Mouse (Mus musculus): ENCODE results near the gene Sln.

- TF ChIP-seq CTCF (IDR thresholded peaks at IDR 0.05; ENCODE audit: control insufficient read depth, insufficient read depth, low read length) = no peak
- no peak for TF ChIP-seq POLR2A (IDR thresholded peaks at IDR 0.05; ENCODE audit: borderline replicate concordance, control insufficient read depth, low read depth, low read length)
These were observed 36.5 kb upstream of the Sln start for GRCm38 (mm10) chr9:53813418-53813817.
